Mouse (Mus musculus): ENCODE measurements around the gene Ubr3. TPM values are rescaled to one million over a fixed set of nuclear protein-coding genes. Genes with fewer than 3 reads are reported as not detected.
"Not testable (repeated sequence)": the region's sequence is repeated elsewhere in the genome, so short reads cannot be mapped to it uniquely, and the experiment has no call there.

Gene Ubr3
- polyA plus RNA-seq, 1 experiment from 2014 or later: 9.6 TPM

GRCm38 (mm10) chr2:69897618-69898575, 851 bp downstream of the Ubr3 start:
- peak; percentile 55 for ATAC-seq
- WGBS: under 1% methylated on average over 49 of the region's 55 CpGs
- peak; percentile 28 for TF ChIP-seq CTCF (IDR thresholded peaks at IDR 0.05; ENCODE audit: low read depth)

GRCm38 (mm10) chr2:69903541-69903940, 6.5 kb downstream of the Ubr3 start:
- no peak for TF ChIP-seq CTCF (IDR thresholded peaks at IDR 0.05; ENCODE audit: low read depth)
- H3K27ac ChIP-seq (ENCODE audit: low read depth, low read length): no peak overlapping the region
- H3K36me3 ChIP-seq (ENCODE audit: control insufficient read depth, insufficient read depth): peaks cover 5% of the 10 kb centered on the region; the same call in 1 of the 2 replicates
- no peak overlapping the region for H3K4me3 ChIP-seq (ENCODE audit: low read depth, low read length)
- WGBS: 97% methylated on average over 3 of the region's 3 CpGs
- no peaks in the 10 kb centered on the region for H3K27me3 ChIP-seq (replicated peaks; ENCODE audit: control insufficient read depth, insufficient read depth, low read length)
- no peak overlapping the region for H3K9ac ChIP-seq (ENCODE audit: low read depth, low read length)
- no peak overlapping the region for H3K4me2 ChIP-seq (replicated peaks; ENCODE audit: low read depth)
- no peaks in the 10 kb centered on the region for H3K9me3 ChIP-seq (ENCODE audit: control insufficient read depth)
- ATAC-seq: no peak
- H3K4me1 ChIP-seq (replicated peaks; ENCODE audit: control insufficient read depth, insufficient read depth, low read length): no peaks in the 10 kb centered on the region

More at GRCm38 (mm10) chr2:69897618-69898575, 851 bp downstream of the Ubr3 start:
- Histone ChIP-seq H3K4me2 (replicated peaks; ENCODE audit: low read depth) (peak overlapping the region; percentile 85), H3K4me3 (ENCODE audit: low read depth, low read length) (peak overlapping the region; percentile 91), H3K9me3 (ENCODE audit: control insufficient read depth) (no peaks in the 10 kb centered on the region), H3K9ac (ENCODE audit: low read depth, low read length) (peak overlapping the region; percentile 97), H3K4me1 (replicated peaks; ENCODE audit: control insufficient read depth, insufficient read depth, low read length) (no peaks in the 10 kb centered on the region), H3K27me3 (replicated peaks; ENCODE audit: control insufficient read depth, insufficient read depth, low read length) (no peaks in the 10 kb centered on the region), H3K36me3 (ENCODE audit: control insufficient read depth, insufficient read depth) (no peaks in the 10 kb centered on the region), H3K27ac (ENCODE audit: low read depth, low read length) (peak overlapping the region; percentile 94)

GRCm38 (mm10) chr2:69907394-69907793, 10.3 kb downstream of the Ubr3 start:
- ATAC-seq: peak; percentile 60; the same call in 1 of the 2 replicates
- WGBS: 66% methylated on average over 4 of the region's 4 CpGs
- H3K27ac ChIP-seq (ENCODE audit: low read depth, low read length): not testable (repeated sequence)

GRCm38 (mm10) chr2:69912801-69913200, 15.8 kb downstream of the Ubr3 start:
- TF ChIP-seq CTCF (IDR thresholded peaks at IDR 0.05; ENCODE audit: low read depth): no peak
- H3K4me3 ChIP-seq (ENCODE audit: low read depth, low read length): no peak overlapping the region
- no peak overlapping the region for H3K27ac ChIP-seq (ENCODE audit: low read depth, low read length)
- no peak overlapping the region for H3K4me2 ChIP-seq (replicated peaks; ENCODE audit: low read depth)
- H3K9me3 ChIP-seq (ENCODE audit: control insufficient read depth): no peaks in the 10 kb centered on the region
- H3K36me3 ChIP-seq (ENCODE audit: control insufficient read depth, insufficient read depth): peaks cover 16% of the 10 kb centered on the region; the same call in 1 of the 2 replicates
- no peaks in the 10 kb centered on the region for H3K27me3 ChIP-seq (replicated peaks; ENCODE audit: control insufficient read depth, insufficient read depth, low read length)
- no peak overlapping the region for H3K9ac ChIP-seq (ENCODE audit: low read depth, low read length)
- no peak for ATAC-seq
- WGBS: 53% methylated on average over 2 of the region's 2 CpGs
- no peaks in the 10 kb centered on the region for H3K4me1 ChIP-seq (replicated peaks; ENCODE audit: control insufficient read depth, insufficient read depth, low read length)

More at GRCm38 (mm10) chr2:69907394-69907793, 10.3 kb downstream of the Ubr3 start:
- not testable (repeated sequence) for H3K9ac ChIP-seq (ENCODE audit: low read depth, low read length); H3K9me3 ChIP-seq (ENCODE audit: control insufficient read depth); H3K4me2 ChIP-seq (replicated peaks; ENCODE audit: low read depth); H3K4me1 ChIP-seq (replicated peaks; ENCODE audit: control insufficient read depth, insufficient read depth, low read length); H3K27me3 ChIP-seq (replicated peaks; ENCODE audit: control insufficient read depth, insufficient read depth, low read length); H3K4me3 ChIP-seq (ENCODE audit: low read depth, low read length); H3K36me3 ChIP-seq (ENCODE audit: control insufficient read depth, insufficient read depth)

- 0 out of 2 replicates have a peak, but pooled peaks have one; percentile 33 for ATAC-seq
- Histone ChIP-seq H3K4me2 (replicated peaks; ENCODE audit: low read depth) (no peak overlapping the region), H3K4me3 (ENCODE audit: low read depth, low read length) (no peak overlapping the region), H3K9me3 (ENCODE audit: control insufficient read depth) (no peaks in the 10 kb centered on the region), H3K27ac (ENCODE audit: low read depth, low read length) (no peak overlapping the region), H3K27me3 (replicated peaks; ENCODE audit: control insufficient read depth, insufficient read depth, low read length) (no peaks in the 10 kb centered on the region), H3K36me3 (ENCODE audit: control insufficient read depth, insufficient read depth) (peaks cover 29% of the 10 kb centered on the region), H3K9ac (ENCODE audit: low read depth, low read length) (no peak overlapping the region), H3K4me1 (replicated peaks; ENCODE audit: control insufficient read depth, insufficient read depth, low read length) (no peaks in the 10 kb centered on the region)
- TF ChIP-seq CTCF (IDR thresholded peaks at IDR 0.05; ENCODE audit: low read depth): no peak
- 90% methylated on average over 3 of the region's 3 CpGs for WGBS
These were observed 20.3 kb downstream of the Ubr3 start for GRCm38 (mm10) chr2:69917301-69917700.

GRCm38 (mm10) chr2:69924943-69925342, 27.9 kb downstream of the Ubr3 start:
- peaks cover 45% of the 10 kb centered on the region for H3K36me3 ChIP-seq (ENCODE audit: control insufficient read depth, insufficient read depth)
- no peak for TF ChIP-seq CTCF (IDR thresholded peaks at IDR 0.05; ENCODE audit: low read depth)
- no peak overlapping the region for H3K9ac ChIP-seq (ENCODE audit: low read depth, low read length)
- no peak overlapping the region for H3K4me3 ChIP-seq (ENCODE audit: low read depth, low read length)
- no peak overlapping the region for H3K4me2 ChIP-seq (replicated peaks; ENCODE audit: low read depth)
- no peak overlapping the region for H3K27ac ChIP-seq (ENCODE audit: low read depth, low read length)
- ATAC-seq: no peak
- 73% methylated on average over 3 of the region's 3 CpGs for WGBS
- no peaks in the 10 kb centered on the region for H3K4me1 ChIP-seq (replicated peaks; ENCODE audit: control insufficient read depth, insufficient read depth, low read length)
- no peaks in the 10 kb centered on the region for H3K27me3 ChIP-seq (replicated peaks; ENCODE audit: control insufficient read depth, insufficient read depth, low read length)
- H3K9me3 ChIP-seq (ENCODE audit: control insufficient read depth): no peaks in the 10 kb centered on the region

All from intestine, postnatal 0 days (tissue).